Mouse (Mus musculus) adrenal gland, postnatal 10 days (tissue): ENCODE data around the gene Tmem209. TPM values are rescaled to one million over a fixed set of nuclear protein-coding genes. Genes with fewer than 3 reads are reported as not detected.

Experiments
- DNase-seq: peaks from one replicate; pipeline ENCODE4 v3.0.0; 2021; ENCODE audit warnings: mixed read lengths
- total RNA-seq, 2 experiments: library from RNA; stranded (reverse); gene quantifications; 2 replicates each; pipeline ENCODE4 v1.2.3; 2021

The Tmem209 gene
- total RNA-seq, 2 experiments from 2014 or later, result 20.2 to 24.3 TPM

DNA sequence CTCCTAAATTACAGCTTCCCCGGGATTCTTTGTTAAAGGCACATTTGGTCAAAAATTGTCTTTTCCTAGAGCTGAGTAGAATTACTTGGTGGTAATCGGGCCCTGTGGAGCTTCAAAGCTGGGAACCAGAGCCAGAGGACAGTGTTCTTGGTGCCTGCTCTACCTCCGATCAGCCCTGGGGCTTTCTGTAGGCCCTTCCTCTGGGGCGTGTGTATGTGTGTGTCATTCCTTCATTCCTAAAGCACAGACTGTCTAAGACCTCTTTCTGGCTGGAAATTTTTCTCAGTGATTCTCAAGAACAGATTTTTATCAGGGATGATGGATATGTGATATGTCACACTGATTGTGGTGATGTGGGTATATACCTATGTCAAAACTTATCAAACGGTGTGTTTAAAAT is 29.2 kb upstream of the Tmem209 start:
- DNase-seq, result no peak

- no peak for DNase-seq
Measured at GRCm38 (mm10) chr6:30538240-30538639, 28.7 kb upstream of the Tmem209 start.

DNA sequence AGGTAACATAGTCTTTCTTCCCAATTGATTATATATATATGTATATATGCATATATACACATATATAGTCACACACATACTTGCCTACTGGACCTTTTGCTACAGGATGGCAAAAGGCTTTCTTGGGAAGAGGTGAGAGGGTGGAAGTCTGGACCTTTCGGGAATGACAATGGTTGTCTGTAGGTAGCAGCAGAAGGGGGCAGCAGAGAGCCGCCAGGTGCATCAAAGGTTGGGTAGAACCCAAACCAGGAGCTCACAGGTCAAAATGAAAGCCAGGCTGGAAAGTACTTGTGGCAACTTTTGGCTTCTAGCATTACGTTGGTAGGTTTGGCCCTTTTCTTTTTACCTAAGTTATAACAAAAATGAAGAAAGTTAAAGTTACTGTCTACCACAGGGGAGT is 25.8 kb upstream of the Tmem209 start:
- peak; percentile 77 for DNase-seq

DNA sequence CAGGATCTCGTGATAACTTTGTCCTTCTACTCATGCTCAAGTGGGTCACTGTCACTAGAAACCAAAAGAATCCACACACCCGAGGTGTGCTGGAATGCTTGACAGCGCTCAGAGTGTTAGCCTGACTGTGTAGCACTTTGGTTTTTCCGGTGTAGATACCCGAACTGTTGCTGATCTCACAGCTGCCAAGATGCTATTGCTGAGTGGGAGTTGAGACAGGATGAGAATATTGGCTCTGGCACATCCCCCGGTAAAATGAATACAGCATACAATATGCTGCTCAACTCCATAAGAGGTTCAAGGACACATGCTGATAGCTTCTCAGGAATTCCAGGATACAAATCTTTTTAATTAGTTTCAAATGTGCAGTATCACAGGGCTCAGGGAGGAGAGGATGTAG is 19.2 kb upstream of the Tmem209 start:
- no peak for DNase-seq

DNA sequence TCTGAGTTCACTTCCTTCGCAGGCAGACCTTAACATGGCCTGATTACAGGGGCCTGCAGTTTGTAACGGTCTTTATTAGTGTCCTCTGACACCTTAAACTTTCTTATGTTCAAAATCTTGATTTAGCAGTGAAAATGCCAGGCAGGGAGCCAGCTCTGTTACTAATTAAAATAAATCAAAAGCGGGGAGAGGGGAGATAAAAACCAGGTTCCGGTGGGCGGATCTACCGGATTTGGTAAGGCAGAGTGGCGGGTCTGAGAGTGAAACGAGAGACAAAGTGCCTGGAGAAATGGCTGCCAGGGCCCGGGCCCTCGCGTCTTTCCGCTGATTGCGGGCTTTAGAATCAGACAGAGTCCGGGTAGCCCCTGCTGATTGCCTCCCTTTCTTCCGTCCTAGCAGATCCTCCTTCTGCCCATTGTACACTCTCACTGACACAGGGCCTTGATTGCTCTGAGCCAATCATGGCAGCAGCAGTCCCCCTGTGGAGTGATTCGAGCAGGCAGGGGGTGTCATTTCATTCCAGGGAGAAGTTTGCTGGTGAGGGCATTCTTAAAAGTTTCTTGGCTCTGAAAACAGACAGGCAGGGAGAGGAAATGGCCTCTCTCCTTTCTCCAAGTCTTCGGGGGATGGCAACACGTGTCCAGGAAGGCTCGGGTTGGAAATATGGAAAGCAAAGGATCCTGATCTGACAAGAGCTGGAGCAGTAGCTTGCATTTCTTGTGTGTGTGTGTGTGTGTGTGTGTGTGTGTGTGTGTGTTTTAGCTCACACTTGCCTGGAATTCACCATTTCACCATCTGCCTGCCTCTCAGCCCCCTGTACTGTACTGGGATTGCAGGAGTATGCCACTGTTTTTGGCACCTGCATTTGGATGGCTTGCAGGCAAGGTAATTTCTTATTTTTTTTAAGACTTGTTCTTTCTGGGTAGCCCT is 17.3 kb upstream of the Tmem209 start:
- DNase-seq, result peak; percentile 40

GRCm38 (mm10) chr6:30525456-30526332 is 16.1 kb upstream of the Tmem209 start:
- no peak for DNase-seq

- no peak for DNase-seq
Measured at GRCm38 (mm10) chr6:30520400-30520799, 10.8 kb upstream of the Tmem209 start.

GRCm38 (mm10) chr6:30514242-30514641 is 4.7 kb upstream of the Tmem209 start:
- DNase-seq, result no peak

DNA sequence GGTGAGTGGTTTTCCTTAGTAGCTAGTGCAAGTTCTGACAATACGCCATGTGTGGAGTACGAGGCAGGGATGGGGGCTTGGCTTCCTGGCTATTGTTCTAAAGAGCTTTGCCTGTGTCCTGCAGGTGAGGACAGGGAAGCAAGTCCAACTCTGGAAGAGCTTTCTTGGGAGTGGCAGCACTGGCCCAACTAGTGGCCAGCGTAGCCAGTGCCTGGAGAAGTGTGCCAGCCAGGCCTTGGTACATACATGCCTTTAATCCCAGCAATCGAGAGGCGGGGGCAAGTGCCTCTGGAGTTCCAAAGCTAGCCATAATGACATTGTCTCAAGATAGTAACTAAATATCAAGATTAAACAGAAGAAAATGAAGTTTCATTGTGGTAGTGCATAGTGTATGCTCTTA is 708 bp upstream of the Tmem209 start:
- DNase-seq, result no peak

GRCm38 (mm10) chr6:30508824-30509223 is 759 bp downstream of the Tmem209 start:
- DNase-seq, result no peak

- no peak for DNase-seq
Measured at GRCm38 (mm10) chr6:30499049-30499448, 10.5 kb downstream of the Tmem209 start.

DNA sequence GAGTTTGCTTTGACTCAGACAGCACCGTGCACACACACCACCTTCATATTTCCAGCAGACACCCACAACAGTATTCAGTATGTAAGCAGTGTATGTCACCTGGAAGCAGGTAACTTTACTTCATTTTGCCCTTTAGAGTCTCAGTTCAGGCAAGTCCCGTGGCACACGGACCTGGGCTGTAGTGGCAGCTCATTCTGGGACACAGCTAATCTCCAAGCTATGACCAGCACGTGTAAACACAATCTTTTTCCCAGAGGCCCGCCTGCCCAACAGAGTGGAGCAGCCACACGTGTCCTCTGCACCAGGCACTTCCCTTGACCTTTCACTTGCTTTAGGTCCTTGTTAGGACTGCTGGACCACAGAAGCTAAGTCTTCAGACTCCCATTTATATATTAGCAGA is 23.1 kb downstream of the Tmem209 start:
- no peak for DNase-seq

GRCm38 (mm10) chr6:30482908-30483307 is 26.7 kb downstream of the Tmem209 start:
- DNase-seq, result no peak

- DNase-seq, result no peak
Measured at GRCm38 (mm10) chr6:30479418-30479817, 30.2 kb downstream of the Tmem209 start.

DNA sequence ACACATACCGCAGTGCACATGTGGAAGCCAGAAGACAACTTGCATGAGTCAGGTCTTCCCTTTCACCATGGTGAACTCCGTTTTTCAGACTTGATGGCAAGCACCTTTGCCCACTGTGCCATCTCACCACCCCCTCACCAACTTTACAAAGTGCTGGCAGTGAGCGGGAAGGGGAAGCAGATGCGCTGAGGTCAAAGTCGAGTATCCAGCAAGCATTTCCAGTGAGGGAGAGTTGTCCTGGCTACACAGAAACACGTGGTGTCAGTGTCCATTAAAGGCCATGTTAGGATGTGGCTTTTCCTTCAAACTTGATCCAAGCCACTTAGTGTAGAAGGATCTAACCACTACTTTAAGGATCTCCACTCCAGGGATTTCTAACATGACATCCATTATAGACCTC is 31.8 kb downstream of the Tmem209 start:
- DNase-seq, result no peak

GRCm38 (mm10) chr6:30477210-30477714 is 32.3 kb downstream of the Tmem209 start:
- no peak for DNase-seq

DNA sequence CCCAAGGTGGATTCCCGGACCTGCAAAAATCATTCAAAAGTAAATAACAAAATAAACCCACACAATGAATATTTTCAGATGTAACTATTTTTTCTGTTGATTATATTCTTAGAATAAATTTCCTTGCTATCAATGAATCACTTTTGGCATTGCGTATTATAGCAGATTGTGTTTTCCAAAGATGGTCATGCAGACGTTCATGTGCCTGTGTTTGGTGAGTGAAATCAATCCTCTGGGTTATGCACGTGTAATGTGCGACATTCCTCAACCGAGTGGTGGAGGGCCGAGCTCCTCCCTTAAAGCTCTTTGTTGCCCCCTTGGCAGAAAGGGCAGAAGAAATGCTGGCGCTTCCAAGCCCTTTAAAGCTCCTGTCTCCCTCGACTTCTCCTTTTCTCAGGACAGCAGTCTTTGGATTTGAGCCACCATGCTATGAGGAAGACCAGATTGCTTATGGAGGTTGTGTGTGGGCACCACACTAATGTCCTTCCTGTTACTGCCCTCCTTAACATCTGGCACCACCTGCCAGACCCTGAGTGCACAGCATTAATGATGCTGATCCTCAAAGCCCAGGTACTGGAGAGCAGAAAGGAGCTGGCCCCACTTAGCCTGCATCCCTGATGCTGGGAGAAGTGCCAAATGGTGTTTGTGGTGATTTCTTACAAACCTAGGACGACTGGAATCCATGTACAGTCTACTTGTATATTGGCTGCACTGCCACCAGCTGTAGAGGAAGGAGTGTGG is 33.4 kb downstream of the Tmem209 start:
- DNase-seq, result no peak

DNA sequence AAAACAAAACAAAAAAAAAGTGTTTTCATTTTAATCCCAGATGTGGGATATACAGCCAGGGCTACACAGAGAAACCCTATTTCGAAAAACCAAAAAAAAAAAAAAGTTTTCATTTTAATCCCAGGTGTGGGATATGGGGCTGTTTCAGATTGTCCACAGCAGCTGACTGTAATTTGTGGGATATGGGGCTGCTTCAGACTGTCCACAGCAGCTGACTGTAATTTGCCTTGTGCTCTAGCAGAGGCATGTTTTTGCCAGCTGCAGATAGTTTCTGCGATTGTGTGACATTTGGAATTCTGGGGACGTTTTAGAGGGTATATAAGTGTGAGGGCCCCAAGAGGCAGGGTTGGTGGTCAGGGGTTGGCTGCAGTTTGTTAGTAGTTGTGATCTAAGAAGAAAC is 37.9 kb downstream of the Tmem209 start:
- no peak for DNase-seq

- DNase-seq, result peak; percentile 75
Measured at GRCm38 (mm10) chr6:30469370-30469769, 40.2 kb downstream of the Tmem209 start.

- peak; percentile 64 for DNase-seq
Measured at GRCm38 (mm10) chr6:30468684-30469083, 40.9 kb downstream of the Tmem209 start.

DNA sequence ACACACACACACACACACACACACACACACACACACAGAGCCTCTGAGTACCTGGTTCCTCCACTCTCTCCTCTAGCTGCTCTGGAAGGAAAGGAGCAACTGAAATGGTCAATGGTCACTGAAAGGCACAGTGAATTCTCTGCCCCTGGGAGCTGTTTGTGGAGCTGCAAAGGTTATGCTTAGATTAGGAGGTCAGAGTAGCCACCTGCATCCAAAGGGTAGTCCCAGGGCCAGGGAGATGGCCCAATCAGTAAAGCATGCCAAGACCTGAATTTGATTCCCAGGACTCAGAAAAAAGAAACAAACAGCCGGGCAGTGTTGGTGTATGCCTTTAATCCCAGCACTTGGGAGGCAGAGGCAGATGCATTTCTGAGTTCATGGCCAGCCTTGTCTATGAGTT is 41.5 kb downstream of the Tmem209 start:
- no peak for DNase-seq

DNA sequence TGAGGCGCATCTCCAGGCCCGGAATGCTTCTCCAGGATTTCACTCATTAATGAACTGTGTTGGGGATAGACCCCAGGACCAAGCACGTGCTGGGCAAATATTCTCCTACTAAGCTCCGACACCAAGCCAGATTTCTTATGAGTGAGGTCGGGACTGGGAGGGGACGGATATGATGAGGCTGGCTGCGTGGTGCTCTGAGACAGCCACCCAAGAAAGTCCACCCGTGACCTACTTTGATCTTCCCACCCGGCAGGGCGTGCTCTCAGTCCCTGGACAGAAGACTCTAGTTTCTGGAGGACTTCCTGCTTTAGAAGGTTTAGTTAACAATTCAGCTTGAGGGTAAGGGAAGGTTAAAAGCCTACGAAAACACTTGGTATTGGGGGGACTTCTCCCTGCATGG is 44.0 kb downstream of the Tmem209 start:
- no peak for DNase-seq
